Mouse (Mus musculus) bone marrow, adult 2 months (tissue): ENCODE results near the gene Tbc1d30. TPM values are rescaled to one million over a fixed set of nuclear protein-coding genes. Genes with fewer than 3 reads are reported as not detected.

Experiments
- H3K27ac ChIP-seq: fragments of 200-500 bp; 2 replicates; pipeline ENCODE4 v1.5.1; 2012; ENCODE audit warnings: low read depth, mild to moderate bottlenecking, control low read depth, inconsistent platforms, low read length; ENCODE audit not compliant: control insufficient read depth, poor library complexity, insufficient read depth
- H3K4me1 ChIP-seq: fragments of 200-500 bp; 2 replicates; pipeline ENCODE4 v1.6.1; 2011; ENCODE audit warnings: low read length; ENCODE audit not compliant: control insufficient read depth, insufficient read depth
- H3K4me3 ChIP-seq: fragments of 200-500 bp; replicated peaks from 2 replicates; pipeline ENCODE3; 2011; ENCODE audit warnings: mild to moderate bottlenecking, low read depth, low read length, control low read depth; ENCODE audit not compliant: control insufficient read depth
- CTCF ChIP-seq: fragments of 200-500 bp; IDR thresholded peaks from 2 replicates; pipeline ENCODE4 v1.5.1; 2011; ENCODE audit warnings: low read length, control low read depth; ENCODE audit not compliant: control insufficient read depth, insufficient read depth
- POLR2A ChIP-seq: fragments of 200-500 bp; IDR thresholded peaks from 2 replicates; pipeline ENCODE4 v1.6.1; 2011; ENCODE audit warnings: low read depth, mild to moderate bottlenecking, control low read depth, low read length, borderline replicate concordance; ENCODE audit not compliant: control insufficient read depth
- whole genome bisulfite sequencing: fragments of 180-500 bp; shearing (Covaris S2); methylation state at CpG from one replicate; pipeline ENCODE4 v1.1.7; 2018; 5-methylcytosine and 5-hydroxymethylcytosine counted together
- polyA plus RNA-seq: library from polyadenylated mRNA; stranded (reverse); fragments of >200 nt; gene quantifications from 2 replicates; pipeline ENCODE4 v1.2.4, GENCODE M21; 2011; ENCODE audit warnings: low replicate concordance; ENCODE audit not compliant: missing spikeins, insufficient read depth, insufficient read length

Tbc1d30 gene
- polyA plus RNA-seq, 1 experiment = 0.52 TPM

- 89% methylated on average over 13 of the region's 13 CpGs for WGBS
- H3K27ac ChIP-seq = no peak overlapping the region
Measured at GRCm38 (mm10) chr10:121384710-121385109, 33.6 kb upstream of the Tbc1d30 start.

DNA sequence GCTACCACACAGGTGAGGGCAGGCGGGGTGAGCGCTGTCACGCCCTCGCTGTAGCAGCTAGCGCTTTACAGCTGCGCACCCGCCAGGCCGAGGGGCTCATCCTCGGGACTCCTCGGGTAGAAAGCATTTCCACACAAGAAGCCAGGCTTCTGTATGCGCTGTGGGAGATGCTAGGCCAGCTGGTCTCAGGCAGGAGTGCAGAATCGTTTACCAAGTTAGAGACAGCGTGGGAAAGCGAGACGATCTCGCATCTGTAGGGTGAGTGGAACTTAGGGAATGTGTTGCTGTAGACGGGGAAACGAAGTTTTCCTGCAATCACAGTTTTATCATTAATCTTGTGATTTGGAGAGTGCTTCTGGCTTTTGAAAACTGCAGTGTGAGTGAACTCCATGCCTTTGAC is 30.2 kb upstream of the Tbc1d30 start:
- peaks cover 3% of the 10 kb centered on the region; the same call in 1 of the 2 replicates for H3K4me1 ChIP-seq
- H3K4me3 ChIP-seq = no peak overlapping the region
- no peak overlapping the region for H3K27ac ChIP-seq
- 91% methylated on average over 18 of the region's 18 CpGs for WGBS
- no peak for TF ChIP-seq POLR2A
- TF ChIP-seq CTCF = no peak

More at GRCm38 (mm10) chr10:121384710-121385109, 33.6 kb upstream of the Tbc1d30 start:
- no peak for TF ChIP-seq CTCF
- TF ChIP-seq POLR2A = no peak
- no peak overlapping the region for H3K4me3 ChIP-seq
- H3K4me1 ChIP-seq = no peaks in the 10 kb centered on the region

GRCm38 (mm10) chr10:121379387-121379786 is 28.3 kb upstream of the Tbc1d30 start:
- H3K4me3 ChIP-seq = no peak overlapping the region
- H3K27ac ChIP-seq = no peak overlapping the region
- 93% methylated on average over 3 of the region's 3 CpGs for WGBS
- no peak for TF ChIP-seq POLR2A
- TF ChIP-seq CTCF = peak; percentile 7; the same call in 1 of the 2 replicates
- H3K4me1 ChIP-seq = peaks cover 7% of the 10 kb centered on the region

- Histone ChIP-seq H3K4me1 (peaks cover 9% of the 10 kb centered on the region), H3K4me3 (no peak overlapping the region), H3K27ac (no peak overlapping the region; the same call in 1 of the 2 replicates)
- WGBS = 78% methylated on average over 24 of the region's 24 CpGs
- TF ChIP-seq POLR2A (no peak), CTCF (no peak)
Measured at GRCm38 (mm10) chr10:121376530-121377271, 25.6 kb upstream of the Tbc1d30 start.

GRCm38 (mm10) chr10:121375649-121376493 is 24.8 kb upstream of the Tbc1d30 start:
- Histone ChIP-seq H3K4me1 (peaks cover 9% of the 10 kb centered on the region), H3K4me3 (no peak overlapping the region), H3K27ac (peak overlapping the region; percentile 30; the same call in 1 of the 2 replicates)
- TF ChIP-seq POLR2A (no peak), CTCF (no peak)
- WGBS = 84% methylated on average over 24 of the region's 24 CpGs

GRCm38 (mm10) chr10:121374693-121375620 is 23.9 kb upstream of the Tbc1d30 start:
- peaks cover 12% of the 10 kb centered on the region for H3K4me1 ChIP-seq
- WGBS = 36% methylated on average over 17 of the region's 17 CpGs
- H3K4me3 ChIP-seq = no peak overlapping the region

DNA sequence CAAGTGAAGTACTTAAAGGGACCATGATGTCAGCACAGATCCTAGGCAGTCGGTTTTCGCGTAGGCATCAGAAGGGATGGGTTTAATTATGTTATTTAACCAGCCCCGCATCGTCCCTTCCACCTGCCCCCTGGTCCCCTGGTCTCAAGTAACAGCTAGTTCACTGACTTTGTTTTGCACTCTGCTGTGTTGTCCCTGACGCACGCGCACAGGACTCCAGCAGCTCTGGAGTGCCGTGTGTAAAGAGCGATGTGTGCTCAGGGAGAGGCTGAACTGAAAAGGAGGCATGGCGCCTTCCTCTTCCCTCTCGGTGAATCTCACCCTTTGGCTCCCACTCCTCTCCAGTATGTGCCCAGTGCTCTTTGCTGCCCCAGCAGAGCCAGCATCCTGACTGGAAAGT is 22.9 kb upstream of the Tbc1d30 start:
- peak overlapping the region; percentile 25 for H3K27ac ChIP-seq
- 86% methylated on average over 12 of the region's 12 CpGs for WGBS

More at GRCm38 (mm10) chr10:121374693-121375620, 23.9 kb upstream of the Tbc1d30 start:
- no peak for TF ChIP-seq POLR2A
- H3K27ac ChIP-seq = peak overlapping the region; percentile 92

GRCm38 (mm10) chr10:121370777-121371176 is 19.7 kb upstream of the Tbc1d30 start:
- no peak for TF ChIP-seq POLR2A
- peak; percentile 50 for TF ChIP-seq CTCF
- Histone ChIP-seq H3K4me1 (peaks cover 13% of the 10 kb centered on the region), H3K4me3 (no peak overlapping the region), H3K27ac (no peak overlapping the region)
- WGBS = 88% methylated on average over 6 of the region's 6 CpGs

More for the DNA sequence above, 22.9 kb upstream of the Tbc1d30 start:
- Histone ChIP-seq H3K4me1 (peaks cover 16% of the 10 kb centered on the region), H3K4me3 (no peak overlapping the region)
- TF ChIP-seq POLR2A = no peak
- peak; percentile 4; the same call in 1 of the 2 replicates for TF ChIP-seq CTCF
